Mouse (Mus musculus) brain, embryonic 14.5 days (tissue): ENCODE results near the gene Lgals2.

ENCODE experiments used
- CTCF ChIP-seq: fragments of 200-500 bp; IDR thresholded peaks from 2 replicates; pipeline ENCODE4 v1.5.1; 2012; ENCODE audit warnings: inconsistent platforms, mild to moderate bottlenecking, moderate library complexity, borderline replicate concordance; ENCODE audit not compliant: insufficient read depth, insufficient read length; ENCODE audit errors: extremely low read depth
- POLR2A ChIP-seq: fragments of 200-500 bp; IDR thresholded peaks from 2 replicates; pipeline ENCODE4 v1.6.1; 2012; ENCODE audit warnings: mild to moderate bottlenecking, inconsistent platforms, borderline replicate concordance; ENCODE audit not compliant: poor library complexity, insufficient read depth, insufficient read length, severe bottlenecking; ENCODE audit errors: extremely low read depth

DNA sequence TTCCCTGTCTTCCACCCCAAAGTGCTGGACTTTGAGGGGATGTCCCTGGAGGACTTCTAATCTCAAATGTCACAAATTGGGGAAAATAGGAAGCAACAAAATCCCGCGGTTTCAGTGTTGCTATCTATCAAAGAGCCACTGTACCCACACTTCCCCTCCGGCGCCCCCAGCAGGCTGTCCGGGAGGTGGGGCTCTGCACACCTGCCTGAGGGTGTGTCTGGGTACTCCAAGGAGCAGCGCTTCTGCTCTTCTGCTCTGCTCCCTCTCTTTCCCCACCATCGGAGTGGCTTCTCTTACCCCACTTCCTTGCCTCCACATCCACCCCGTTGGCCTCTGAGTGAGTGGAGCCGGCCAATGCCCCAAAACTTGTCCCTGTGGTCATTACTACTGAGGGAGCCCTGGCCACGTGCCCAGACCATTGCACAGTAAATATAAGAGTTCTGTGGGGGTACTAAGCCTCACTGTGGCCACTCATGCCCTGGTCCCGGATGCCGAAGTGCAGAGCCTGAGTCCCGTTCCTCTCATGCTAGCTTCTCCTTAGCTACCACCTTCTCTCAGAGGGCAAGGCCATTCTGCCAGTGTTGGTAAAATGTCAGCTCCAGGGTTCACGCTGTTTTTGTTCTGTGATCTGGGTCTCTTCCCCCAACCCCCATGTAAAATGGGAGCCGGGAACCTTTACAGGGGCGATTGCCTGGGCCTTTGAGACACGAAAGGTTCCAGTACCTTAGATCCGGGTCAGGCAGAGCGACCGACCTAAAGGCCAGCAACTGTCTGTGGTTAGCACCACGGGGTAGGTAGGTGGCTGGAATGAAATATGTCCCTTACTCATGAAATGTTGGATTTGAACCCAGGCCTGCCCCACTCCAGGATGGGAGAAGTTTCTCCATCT is 11.5 kb downstream of the Lgals2 start:
- TF ChIP-seq CTCF: no peak
- TF ChIP-seq POLR2A: no peak
